Mouse (Mus musculus): ENCODE data around the gene Hpgds.

DNA sequence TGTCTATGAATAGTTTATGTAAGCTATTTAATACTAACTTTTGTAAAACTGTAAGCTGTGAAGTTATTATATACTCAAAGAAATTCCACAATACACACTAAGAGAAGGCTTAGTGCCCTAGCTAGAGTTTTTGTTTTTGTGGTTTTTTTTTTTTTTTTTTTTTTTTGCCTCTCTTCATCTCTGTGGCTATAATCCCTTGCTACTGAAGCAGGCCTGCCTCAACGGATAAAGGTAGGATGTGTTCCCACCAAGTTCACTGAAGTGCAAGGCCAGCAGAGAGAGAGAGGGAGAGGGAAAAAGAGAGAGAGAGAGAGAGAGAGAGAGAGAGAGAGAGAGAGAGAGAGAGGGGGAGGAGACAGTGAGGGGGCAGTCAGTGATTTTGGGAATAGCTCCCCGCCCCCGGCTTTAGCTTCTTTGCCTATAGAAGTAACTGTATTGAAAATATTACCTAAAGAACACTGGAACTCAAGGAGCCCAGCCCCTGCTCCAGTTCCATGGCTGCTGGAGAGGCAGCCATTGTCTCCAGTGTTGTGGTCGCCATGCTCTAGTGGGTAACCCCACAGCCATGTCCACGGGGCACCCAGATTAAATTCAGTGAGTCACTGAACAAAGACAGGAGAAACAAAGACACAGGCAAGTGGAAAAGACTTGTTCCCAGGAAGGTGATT is 4.5 kb downstream of the Hpgds start:
- TF ChIP-seq GATA1 (IDR thresholded peaks at IDR 0.05; ENCODE audit: borderline replicate concordance, low read length) (no peak), FLI1 (IDR thresholded peaks at IDR 0.05; ENCODE audit: low read length) (no peak)

Measured in megakaryocyte, embryonic 14.5 days (primary cell).